Mouse (Mus musculus): ENCODE data around the gene Neurl4. TPM values are rescaled to one million over a fixed set of nuclear protein-coding genes. Genes with fewer than 3 reads are reported as not detected.

Neurl4 gene
- polyA plus RNA-seq, 1 experiment from 2014 or later = 9.7 TPM

- Histone ChIP-seq H3K4me1 (replicated peaks; ENCODE audit: insufficient read depth, low read length) (peaks cover 15% of the 10 kb centered on the region), H3K4me3 (replicated peaks; ENCODE audit: low read depth, low read length) (no peak overlapping the region), H3K9ac (ENCODE audit: low read depth, low read length) (0 out of 2 replicates have a peak overlapping the region, but pooled peaks have one; percentile 8), H3K4me2 (ENCODE audit: low read length) (peak overlapping the region; percentile 54), H3K36me3 (ENCODE audit: insufficient read depth, low read length) (0 out of 2 replicates have a peak, but pooled peaks cover 4% of the 10 kb centered on the region), H3K27ac (no peak overlapping the region; the same call in 1 of the 2 replicates), H3K27me3 (ENCODE audit: insufficient read depth, low read length) (no peaks in the 10 kb centered on the region), H3K9me3 (replicated peaks; ENCODE audit: low read length) (no peaks in the 10 kb centered on the region)
- DNase-seq (ENCODE audit: low spot score) (no peak), ATAC-seq (replicated peaks; ENCODE audit: low FRiP score, low read depth) (no peak)
- TF ChIP-seq CTCF (IDR thresholded peaks at IDR 0.05; ENCODE audit: low read depth) = no peak
- WGBS = 84% methylated on average over 18 of the region's 18 CpGs
Measured at GRCm38 (mm10) chr11:69945997-69946891, 45.4 kb downstream of the Neurl4 start.

GRCm38 (mm10) chr11:69947337-69948065, 46.6 kb downstream of the Neurl4 start:
- peaks cover 15% of the 10 kb centered on the region for H3K4me1 ChIP-seq (replicated peaks; ENCODE audit: insufficient read depth, low read length)
- 4% methylated on average over 29 of the region's 29 CpGs for WGBS
- H3K36me3 ChIP-seq (ENCODE audit: insufficient read depth, low read length) = 0 out of 2 replicates have a peak, but pooled peaks cover 4% of the 10 kb centered on the region
- no peak for TF ChIP-seq CTCF (IDR thresholded peaks at IDR 0.05; ENCODE audit: low read depth)
- peak overlapping the region; percentile 54 for H3K4me2 ChIP-seq (ENCODE audit: low read length)
- H3K9me3 ChIP-seq (replicated peaks; ENCODE audit: low read length) = no peaks in the 10 kb centered on the region
- H3K27ac ChIP-seq = peak overlapping the region; percentile 73
- ATAC-seq (replicated peaks; ENCODE audit: low FRiP score, low read depth) = peak; percentile 42
- no peaks in the 10 kb centered on the region for H3K27me3 ChIP-seq (ENCODE audit: insufficient read depth, low read length)
- H3K4me3 ChIP-seq (replicated peaks; ENCODE audit: low read depth, low read length) = peak overlapping the region; percentile 50
- peak; percentile 74 for DNase-seq (ENCODE audit: low spot score)
- H3K9ac ChIP-seq (ENCODE audit: low read depth, low read length) = peak overlapping the region; percentile 62

GRCm38 (mm10) chr11:69948066-69948762, 47.3 kb downstream of the Neurl4 start, which contains the start of gene Slc2a4:
Slc2a4 (minus strand) TSS chr11:69948188.
- no peaks in the 10 kb centered on the region for H3K9me3 ChIP-seq (replicated peaks; ENCODE audit: low read length)
- H3K4me3 ChIP-seq (replicated peaks; ENCODE audit: low read depth, low read length) = peak within 1 kb of the TSS; percentile 50
- TF ChIP-seq CTCF (IDR thresholded peaks at IDR 0.05; ENCODE audit: low read depth) = no peak
- ATAC-seq (replicated peaks; ENCODE audit: low FRiP score, low read depth) (peak; percentile 92), DNase-seq (ENCODE audit: low spot score) (peak; percentile 98)
- H3K4me2 ChIP-seq (ENCODE audit: low read length) = peak within 1 kb of the TSS; percentile 54
- peak within 1 kb of the TSS; percentile 73 for H3K27ac ChIP-seq
- WGBS = under 1% methylated on average over 34 of the region's 34 CpGs
- peak within 1 kb of the TSS; percentile 62 for H3K9ac ChIP-seq (ENCODE audit: low read depth, low read length)
- H3K4me1 ChIP-seq (replicated peaks; ENCODE audit: insufficient read depth, low read length) = peaks cover 15% of the 10 kb centered on the region
- H3K36me3 ChIP-seq (ENCODE audit: insufficient read depth, low read length) = 0 out of 2 replicates have a peak, but pooled peaks cover 4% of the 10 kb centered on the region
- H3K27me3 ChIP-seq (ENCODE audit: insufficient read depth, low read length) = no peaks in the 10 kb centered on the region

- WGBS = 0% methylated on average over 14 of the region's 14 CpGs
- no peaks in the 10 kb centered on the region for H3K9me3 ChIP-seq (replicated peaks; ENCODE audit: low read length)
- peak overlapping the region; percentile 54 for H3K4me2 ChIP-seq (ENCODE audit: low read length)
- peaks cover 15% of the 10 kb centered on the region for H3K4me1 ChIP-seq (replicated peaks; ENCODE audit: insufficient read depth, low read length)
- DNase-seq (ENCODE audit: low spot score) (peak; percentile 97), ATAC-seq (replicated peaks; ENCODE audit: low FRiP score, low read depth) (peak; percentile 26)
- no peaks in the 10 kb centered on the region for H3K27me3 ChIP-seq (ENCODE audit: insufficient read depth, low read length)
- 0 out of 2 replicates have a peak, but pooled peaks cover 4% of the 10 kb centered on the region for H3K36me3 ChIP-seq (ENCODE audit: insufficient read depth, low read length)
- H3K4me3 ChIP-seq (replicated peaks; ENCODE audit: low read depth, low read length) = peak overlapping the region; percentile 50
- peak overlapping the region; percentile 62 for H3K9ac ChIP-seq (ENCODE audit: low read depth, low read length)
- peak; percentile 99 for TF ChIP-seq CTCF (IDR thresholded peaks at IDR 0.05; ENCODE audit: low read depth)
- peak overlapping the region; percentile 57; the same call in 1 of the 2 replicates for H3K27ac ChIP-seq
Measured at GRCm38 (mm10) chr11:69948763-69949150, 47.9 kb downstream of the Neurl4 start.

GRCm38 (mm10) chr11:69950807-69951459, 50.1 kb downstream of the Neurl4 start:
- ATAC-seq (replicated peaks; ENCODE audit: low FRiP score, low read depth) = no peak
- WGBS = 44% methylated on average over 4 of the region's 4 CpGs

More at GRCm38 (mm10) chr11:69950807-69951459, 50.1 kb downstream of the Neurl4 start:
- Histone ChIP-seq H3K36me3 (ENCODE audit: insufficient read depth, low read length) (no peaks in the 10 kb centered on the region), H3K27ac (no peak overlapping the region), H3K4me1 (replicated peaks; ENCODE audit: insufficient read depth, low read length) (peaks cover 15% of the 10 kb centered on the region), H3K27me3 (ENCODE audit: insufficient read depth, low read length) (no peaks in the 10 kb centered on the region), H3K4me3 (replicated peaks; ENCODE audit: low read depth, low read length) (no peak overlapping the region), H3K9ac (ENCODE audit: low read depth, low read length) (no peak overlapping the region), H3K9me3 (replicated peaks; ENCODE audit: low read length) (no peaks in the 10 kb centered on the region), H3K4me2 (ENCODE audit: low read length) (no peak overlapping the region)
- TF ChIP-seq CTCF (IDR thresholded peaks at IDR 0.05; ENCODE audit: low read depth) = peak; percentile 46
- DNase-seq (ENCODE audit: low spot score) = no peak
